Mouse (Mus musculus) megakaryocyte, embryonic 14.5 days (primary cell): ENCODE measurements around the gene Snap29. TPM values are rescaled to one million over a fixed set of nuclear protein-coding genes. Genes with fewer than 3 reads are reported as not detected.

ENCODE experiments used
- H3K27me3 ChIP-seq: replicated peaks from 2 replicates; pipeline ENCODE3; 2012; ENCODE audit warnings: inconsistent platforms
- H3K36me3 ChIP-seq: replicated peaks from 2 replicates; pipeline ENCODE3; 2012; ENCODE audit warnings: low read length, inconsistent platforms, mixed read lengths
- H3K4me1 ChIP-seq: 2 replicates; pipeline ENCODE4 v1.6.1; 2012; ENCODE audit warnings: inconsistent platforms
- H3K4me3 ChIP-seq: replicated peaks from 2 replicates; pipeline ENCODE3; 2012; ENCODE audit warnings: moderate library complexity, mild to moderate bottlenecking, inconsistent platforms
- H3K9me3 ChIP-seq: 2 replicates; pipeline ENCODE4 v1.6.1; 2012; ENCODE audit warnings: inconsistent platforms
- FLI1 ChIP-seq: IDR thresholded peaks from 2 replicates; pipeline ENCODE4 v1.6.1; 2012; ENCODE audit warnings: low read length, inconsistent platforms, mixed read lengths
- GATA1 ChIP-seq: IDR thresholded peaks from 3 replicates; pipeline ENCODE4 v1.6.1; 2012; ENCODE audit warnings: mixed read lengths, low read length, inconsistent platforms, borderline replicate concordance
- polyA plus RNA-seq: library from polyadenylated mRNA; stranded (reverse); fragments of >175 nt; gene quantifications from 2 replicates; pipeline ENCODE4 v1.2.3, GENCODE M21; 2012; ENCODE audit warnings: low replicate concordance; ENCODE audit not compliant: insufficient read depth

Gene Snap29
- polyA plus RNA-seq, 1 experiment, result 6.3 TPM

- TF ChIP-seq FLI1 (no peak), GATA1 (no peak)
- Histone ChIP-seq H3K4me1 (peaks cover 44% of the 10 kb centered on the region), H3K36me3 (peaks cover 78% of the 10 kb centered on the region), H3K9me3 (no peaks in the 10 kb centered on the region), H3K27me3 (no peaks in the 10 kb centered on the region), H3K4me3 (no peak overlapping the region)
Observed at GRCm38 (mm10) chr16:17472498-17472897, 66.7 kb downstream of the Snap29 start.

- no peak for TF ChIP-seq FLI1
- no peak for TF ChIP-seq GATA1
- Histone ChIP-seq H3K4me3 (no peak overlapping the region), H3K9me3 (no peaks in the 10 kb centered on the region), H3K4me1 (peaks cover 50% of the 10 kb centered on the region), H3K27me3 (no peaks in the 10 kb centered on the region), H3K36me3 (peaks cover 77% of the 10 kb centered on the region)
Observed at GRCm38 (mm10) chr16:17474091-17474490, 68.3 kb downstream of the Snap29 start.

GRCm38 (mm10) chr16:17474761-17475160, 69.0 kb downstream of the Snap29 start:
- Histone ChIP-seq H3K4me3 (no peak overlapping the region), H3K36me3 (peaks cover 74% of the 10 kb centered on the region), H3K27me3 (no peaks in the 10 kb centered on the region), H3K9me3 (no peaks in the 10 kb centered on the region), H3K4me1 (peaks cover 49% of the 10 kb centered on the region)
- TF ChIP-seq GATA1 (no peak), FLI1 (no peak)

GRCm38 (mm10) chr16:17475326-17475725, 69.5 kb downstream of the Snap29 start:
- Histone ChIP-seq H3K4me3 (no peak overlapping the region), H3K36me3 (peaks cover 72% of the 10 kb centered on the region), H3K27me3 (no peaks in the 10 kb centered on the region), H3K9me3 (no peaks in the 10 kb centered on the region), H3K4me1 (peaks cover 53% of the 10 kb centered on the region)
- TF ChIP-seq FLI1 (no peak), GATA1 (no peak)

- Histone ChIP-seq H3K4me1 (peaks cover 61% of the 10 kb centered on the region), H3K27me3 (no peaks in the 10 kb centered on the region), H3K4me3 (no peak overlapping the region), H3K9me3 (no peaks in the 10 kb centered on the region), H3K36me3 (peaks cover 67% of the 10 kb centered on the region)
- TF ChIP-seq GATA1 (no peak), FLI1 (no peak)
Observed at GRCm38 (mm10) chr16:17478331-17478943, 72.7 kb downstream of the Snap29 start.

Other genes with a start within 250 kb of the Snap29 start
- gene Ube2l3, start 203.3 kb upstream of the Snap29 start, polyA plus RNA-seq, result 103 and 123 TPM in 2 replicates
- gene Rimbp3, start 197.4 kb upstream of the Snap29 start, polyA plus RNA-seq, result 0.32 TPM in 1 of 2 replicates, not detected in the other
- gene Hic2, start 172.4 kb upstream of the Snap29 start, polyA plus RNA-seq, result 1.8 and 3.3 TPM in 2 replicates
- gene Tmem191c, start 129.9 kb upstream of the Snap29 start, polyA plus RNA-seq, result 11.8 and 13.2 TPM in 2 replicates
- gene Serpind1, start 74.6 kb upstream of the Snap29 start, polyA plus RNA-seq, result not detected in 2 replicates
- gene Pi4ka, start 328 bp downstream of the Snap29 start, polyA plus RNA-seq, result 6.0 and 16.7 TPM in 2 replicates
- 5.4 and 8.8 TPM in 2 replicates for gene Crkl, start 46.0 kb downstream of the Snap29 start, polyA plus RNA-seq
- gene Aifm3, start 83.6 kb downstream of the Snap29 start, polyA plus RNA-seq, result 0.03 TPM in 1 of 2 replicates, not detected in the other
- 8.5 and 18.4 TPM in 2 replicates for gene Lztr1, start 102.7 kb downstream of the Snap29 start, polyA plus RNA-seq
- gene Thap7, start 125.2 kb downstream of the Snap29 start, polyA plus RNA-seq, result 163 and 262 TPM in 2 replicates
- not detected in 2 replicates for gene Lrrc74b, start 155.3 kb downstream of the Snap29 start, polyA plus RNA-seq
- 2.3 TPM in 1 of 2 replicates, not detected in the other for gene P2rx6, start 155.9 kb downstream of the Snap29 start, polyA plus RNA-seq
- 0.32 and 1.0 TPM in 2 replicates for gene Slc7a4, start 177.2 kb downstream of the Snap29 start, polyA plus RNA-seq
- 0.83 and 9.1 TPM in 2 replicates for gene Smpd4, start 213.4 kb downstream of the Snap29 start, polyA plus RNA-seq
- gene Ccdc74a, start 240.5 kb downstream of the Snap29 start, polyA plus RNA-seq, result not detected in 2 replicates